Mouse (Mus musculus): ENCODE measurements around the gene Rfxank.

The Rfxank gene

GRCm38 (mm10) chr8:70150158-70150557 is 11.2 kb upstream of the Rfxank start:
- DNase-seq (ENCODE audit: low read depth, low spot score) = no peak

- DNase-seq (ENCODE audit: low read depth, low spot score) = no peak
Measured at GRCm38 (mm10) chr8:70147678-70148607, 9.0 kb upstream of the Rfxank start.

- DNase-seq (ENCODE audit: low read depth, low spot score) = no peak
Measured at GRCm38 (mm10) chr8:70139981-70140380, 1.0 kb upstream of the Rfxank start.

GRCm38 (mm10) chr8:70137890-70138289 is 1.1 kb downstream of the Rfxank start:
- DNase-seq (ENCODE audit: low read depth, low spot score) = no peak

- DNase-seq (ENCODE audit: low read depth, low spot score) = no peak
Measured at GRCm38 (mm10) chr8:70136591-70136990, 2.4 kb downstream of the Rfxank start.

- DNase-seq (ENCODE audit: low read depth, low spot score) = no peak
Measured at GRCm38 (mm10) chr8:70134931-70135330, 4.0 kb downstream of the Rfxank start.

GRCm38 (mm10) chr8:70134086-70134485 is 4.9 kb downstream of the Rfxank start:
- no peak for DNase-seq (ENCODE audit: low read depth, low spot score)

GRCm38 (mm10) chr8:70131166-70131883 is 7.6 kb downstream of the Rfxank start, which contains the start of gene Nr2c2ap:
TSS of gene Nr2c2ap (plus strand) at chr8:70131333.
- DNase-seq (ENCODE audit: low read depth, low spot score) = peak; percentile 85

GRCm38 (mm10) chr8:70130066-70130465 is 8.9 kb downstream of the Rfxank start:
- no peak for DNase-seq (ENCODE audit: low read depth, low spot score)

GRCm38 (mm10) chr8:70129309-70129952 is 9.5 kb downstream of the Rfxank start:
- no peak for DNase-seq (ENCODE audit: low read depth, low spot score)

GRCm38 (mm10) chr8:70128435-70128834 is 10.5 kb downstream of the Rfxank start:
- no peak for DNase-seq (ENCODE audit: low read depth, low spot score)

- DNase-seq (ENCODE audit: low read depth, low spot score) = no peak
Measured at GRCm38 (mm10) chr8:70124992-70125391, 14.0 kb downstream of the Rfxank start.

GRCm38 (mm10) chr8:70122863-70123262 is 16.1 kb downstream of the Rfxank start:
- no peak for DNase-seq (ENCODE audit: low read depth, low spot score)

- DNase-seq (ENCODE audit: low read depth, low spot score) = peak; percentile 78
Measured at GRCm38 (mm10) chr8:70120667-70121066, 18.3 kb downstream of the Rfxank start, which contains the start of gene Ncan. TSS of gene Ncan (minus strand) at chr8:70120873.

- no peak for DNase-seq (ENCODE audit: low read depth, low spot score)
Measured at GRCm38 (mm10) chr8:70118726-70119700, 19.9 kb downstream of the Rfxank start.

- DNase-seq (ENCODE audit: low read depth, low spot score) = peak; percentile 52
Measured at GRCm38 (mm10) chr8:70117611-70118010, 21.3 kb downstream of the Rfxank start.

GRCm38 (mm10) chr8:70114892-70115291 is 24.1 kb downstream of the Rfxank start:
- no peak for DNase-seq (ENCODE audit: low read depth, low spot score)

GRCm38 (mm10) chr8:70114488-70114887 is 24.5 kb downstream of the Rfxank start:
- DNase-seq (ENCODE audit: low read depth, low spot score) = no peak

- no peak for DNase-seq (ENCODE audit: low read depth, low spot score)
Measured at GRCm38 (mm10) chr8:70112401-70113016, 26.4 kb downstream of the Rfxank start.

GRCm38 (mm10) chr8:70111192-70111795 is 27.7 kb downstream of the Rfxank start:
- DNase-seq (ENCODE audit: low read depth, low spot score) = no peak

Data from embryo, embryonic 11.5 days (tissue).